Mouse (Mus musculus) testis, postnatal 10 days (tissue): ENCODE measurements around the gene Rab30.

Experiments used
- DNase-seq: peaks from one replicate; pipeline ENCODE4 v3.0.0; 2021; ENCODE audit warnings: low spot score

Gene Rab30

GRCm38 (mm10) chr7:92848246-92848645, 106.8 kb downstream of the Rab30 start:
- DNase-seq = no peak

- DNase-seq = no peak
These were observed 125.1 kb downstream of the Rab30 start for GRCm38 (mm10) chr7:92866526-92866925.

GRCm38 (mm10) chr7:92870161-92870560, 128.8 kb downstream of the Rab30 start:
- no peak for DNase-seq

- no peak for DNase-seq
These were observed 130.2 kb downstream of the Rab30 start for GRCm38 (mm10) chr7:92871596-92871995.

GRCm38 (mm10) chr7:92874116-92874675, 132.8 kb downstream of the Rab30 start, which contains the start of the genes Ddias and Prcp:
Gene Ddias, minus strand, starts transcription at chr7:92874247.
Gene Prcp, plus strand, starts transcription at chr7:92874470.
- peak; percentile 98 for DNase-seq

- DNase-seq = peak; percentile 85
These were observed 133.5 kb downstream of the Rab30 start for GRCm38 (mm10) chr7:92874761-92875408.

GRCm38 (mm10) chr7:92876066-92876465, 134.7 kb downstream of the Rab30 start:
- DNase-seq = no peak

- no peak for DNase-seq
These were observed 135.1 kb downstream of the Rab30 start for GRCm38 (mm10) chr7:92876538-92876937.

- DNase-seq = no peak
These were observed 137.3 kb downstream of the Rab30 start for GRCm38 (mm10) chr7:92878575-92879285.

GRCm38 (mm10) chr7:92883850-92884716, 142.7 kb downstream of the Rab30 start:
- DNase-seq = no peak

GRCm38 (mm10) chr7:92884998-92885660, 143.7 kb downstream of the Rab30 start:
- DNase-seq = no peak

- DNase-seq = no peak
These were observed 145.4 kb downstream of the Rab30 start for GRCm38 (mm10) chr7:92886801-92887200.

- DNase-seq = no peak
These were observed 145.8 kb downstream of the Rab30 start for GRCm38 (mm10) chr7:92887230-92887629.

GRCm38 (mm10) chr7:92890211-92890610, 148.8 kb downstream of the Rab30 start:
- no peak for DNase-seq

- DNase-seq = no peak
These were observed 149.3 kb downstream of the Rab30 start for GRCm38 (mm10) chr7:92890618-92891230.

GRCm38 (mm10) chr7:92893478-92893877, 152.1 kb downstream of the Rab30 start:
- no peak for DNase-seq
